Mouse (Mus musculus): ENCODE measurements around the gene Ndufa4l2. TPM values are rescaled to one million over a fixed set of nuclear protein-coding genes. Genes with fewer than 3 reads are reported as not detected.

Gene Ndufa4l2
- polyA plus RNA-seq, 1 experiment from 2014 or later = 27.1 TPM

GRCm38 (mm10) chr10:127519903-127520713 lies 5.3 kb downstream of the Ndufa4l2 start:
- no peak overlapping the region for H3K4me3 ChIP-seq (ENCODE audit: low read length)

GRCm38 (mm10) chr10:127520714-127521357 lies 6.1 kb downstream of the Ndufa4l2 start:
- H3K9ac ChIP-seq (ENCODE audit: low read depth, low read length) = peak overlapping the region; percentile 62; the same call in 1 of the 2 replicates
- no peaks in the 10 kb centered on the region for H3K9me3 ChIP-seq (ENCODE audit: control insufficient read depth, low read length)
- WGBS = 44% methylated on average over 20 of the region's 20 CpGs
- peaks cover 27% of the 10 kb centered on the region for H3K36me3 ChIP-seq (ENCODE audit: control insufficient read depth, insufficient read depth, low read length)
- 0 out of 2 replicates have a peak, but pooled peaks have one; percentile 10 for ATAC-seq (ENCODE audit: low FRiP score, low TSS enrichment)
- H3K27me3 ChIP-seq (ENCODE audit: control insufficient read depth, insufficient read depth, low read length) = peaks cover 30% of the 10 kb centered on the region
- H3K4me3 ChIP-seq (ENCODE audit: low read length) = peak overlapping the region; percentile 55; the same call in 1 of the 2 replicates
- H3K4me1 ChIP-seq (ENCODE audit: control insufficient read depth, insufficient read depth, low read length) = peaks cover 32% of the 10 kb centered on the region
- H3K27ac ChIP-seq (ENCODE audit: low read depth, low read length) = no peak overlapping the region
- H3K4me2 ChIP-seq (replicated peaks; ENCODE audit: low read depth, low read length) = peak overlapping the region; percentile 87

More at GRCm38 (mm10) chr10:127519903-127520713, 5.3 kb downstream of the Ndufa4l2 start:
- Histone ChIP-seq H3K36me3 (ENCODE audit: control insufficient read depth, insufficient read depth, low read length) (peaks cover 27% of the 10 kb centered on the region), H3K27ac (ENCODE audit: low read depth, low read length) (no peak overlapping the region), H3K9ac (ENCODE audit: low read depth, low read length) (no peak overlapping the region), H3K9me3 (ENCODE audit: control insufficient read depth, low read length) (no peaks in the 10 kb centered on the region), H3K4me2 (replicated peaks; ENCODE audit: low read depth, low read length) (peak overlapping the region; percentile 87; the same call in 1 of the 2 replicates), H3K27me3 (ENCODE audit: control insufficient read depth, insufficient read depth, low read length) (peaks cover 30% of the 10 kb centered on the region), H3K4me1 (ENCODE audit: control insufficient read depth, insufficient read depth, low read length) (peaks cover 33% of the 10 kb centered on the region)
- 91% methylated on average over 37 of the region's 37 CpGs for WGBS
- ATAC-seq (ENCODE audit: low FRiP score, low TSS enrichment) = no peak

- Histone ChIP-seq H3K36me3 (ENCODE audit: control insufficient read depth, insufficient read depth, low read length) (peaks cover 27% of the 10 kb centered on the region), H3K4me1 (ENCODE audit: control insufficient read depth, insufficient read depth, low read length) (peaks cover 30% of the 10 kb centered on the region), H3K4me2 (replicated peaks; ENCODE audit: low read depth, low read length) (peak overlapping the region; percentile 87), H3K27ac (ENCODE audit: low read depth, low read length) (peak overlapping the region; percentile 13; the same call in 1 of the 2 replicates), H3K9me3 (ENCODE audit: control insufficient read depth, low read length) (no peaks in the 10 kb centered on the region), H3K9ac (ENCODE audit: low read depth, low read length) (peak overlapping the region; percentile 62), H3K27me3 (ENCODE audit: control insufficient read depth, insufficient read depth, low read length) (peaks cover 35% of the 10 kb centered on the region), H3K4me3 (ENCODE audit: low read length) (peak overlapping the region; percentile 55)
- ATAC-seq (ENCODE audit: low FRiP score, low TSS enrichment) = 0 out of 2 replicates have a peak, but pooled peaks have one; percentile 1
- 10% methylated on average over 12 of the region's 12 CpGs for WGBS
Measured at GRCm38 (mm10) chr10:127521611-127522080, 6.9 kb downstream of the Ndufa4l2 start.

- ATAC-seq (ENCODE audit: low FRiP score, low TSS enrichment) = peak; percentile 65; the same call in 1 of the 2 replicates
- 0% methylated on average over 21 of the region's 21 CpGs for WGBS
- Histone ChIP-seq H3K27ac (ENCODE audit: low read depth, low read length) (peak within 1 kb of the TSS; percentile 13; the same call in 1 of the 2 replicates), H3K4me3 (ENCODE audit: low read length) (peak within 1 kb of the TSS; percentile 55), H3K36me3 (ENCODE audit: control insufficient read depth, insufficient read depth, low read length) (peaks cover 27% of the 10 kb centered on the region), H3K4me2 (replicated peaks; ENCODE audit: low read depth, low read length) (peak within 1 kb of the TSS; percentile 87), H3K9ac (ENCODE audit: low read depth, low read length) (peak within 1 kb of the TSS; percentile 62), H3K27me3 (ENCODE audit: control insufficient read depth, insufficient read depth, low read length) (peaks cover 37% of the 10 kb centered on the region), H3K4me1 (ENCODE audit: control insufficient read depth, insufficient read depth, low read length) (peaks cover 25% of the 10 kb centered on the region), H3K9me3 (ENCODE audit: control insufficient read depth, low read length) (no peaks in the 10 kb centered on the region)
Measured at GRCm38 (mm10) chr10:127522088-127522581, 7.4 kb downstream of the Ndufa4l2 start, which contains the start of gene Shmt2. Shmt2 (minus strand) TSS chr10:127522444.

- H3K9ac ChIP-seq (ENCODE audit: low read depth, low read length) = no peak overlapping the region
- peaks cover 25% of the 10 kb centered on the region for H3K4me1 ChIP-seq (ENCODE audit: control insufficient read depth, insufficient read depth, low read length)
- H3K36me3 ChIP-seq (ENCODE audit: control insufficient read depth, insufficient read depth, low read length) = peaks cover 6% of the 10 kb centered on the region; the same call in 1 of the 2 replicates
- H3K4me2 ChIP-seq (replicated peaks; ENCODE audit: low read depth, low read length) = no peak overlapping the region
- H3K9me3 ChIP-seq (ENCODE audit: control insufficient read depth, low read length) = no peaks in the 10 kb centered on the region
- H3K27ac ChIP-seq (ENCODE audit: low read depth, low read length) = no peak overlapping the region
- ATAC-seq (ENCODE audit: low FRiP score, low TSS enrichment) = no peak
- H3K27me3 ChIP-seq (ENCODE audit: control insufficient read depth, insufficient read depth, low read length) = peaks cover 62% of the 10 kb centered on the region
- H3K4me3 ChIP-seq (ENCODE audit: low read length) = no peak overlapping the region
- WGBS = 4% methylated on average over 22 of the region's 23 CpGs
Measured at GRCm38 (mm10) chr10:127524646-127525255, 10.0 kb downstream of the Ndufa4l2 start.

GRCm38 (mm10) chr10:127526048-127526447 lies 11.3 kb downstream of the Ndufa4l2 start:
- peaks cover 19% of the 10 kb centered on the region for H3K4me1 ChIP-seq (ENCODE audit: control insufficient read depth, insufficient read depth, low read length)
- no peak for ATAC-seq (ENCODE audit: low FRiP score, low TSS enrichment)
- under 1% methylated on average over 26 of the region's 26 CpGs for WGBS
- peak overlapping the region; percentile 29; the same call in 1 of the 2 replicates for H3K4me2 ChIP-seq (replicated peaks; ENCODE audit: low read depth, low read length)
- no peaks in the 10 kb centered on the region for H3K36me3 ChIP-seq (ENCODE audit: control insufficient read depth, insufficient read depth, low read length)
- peaks cover 75% of the 10 kb centered on the region for H3K27me3 ChIP-seq (ENCODE audit: control insufficient read depth, insufficient read depth, low read length)
- no peaks in the 10 kb centered on the region for H3K9me3 ChIP-seq (ENCODE audit: control insufficient read depth, low read length)
- no peak overlapping the region for H3K27ac ChIP-seq (ENCODE audit: low read depth, low read length)
- H3K4me3 ChIP-seq (ENCODE audit: low read length) = peak overlapping the region; percentile 25
- no peak overlapping the region for H3K9ac ChIP-seq (ENCODE audit: low read depth, low read length)

GRCm38 (mm10) chr10:127526681-127527080 lies 11.9 kb downstream of the Ndufa4l2 start:
- WGBS = 1% methylated on average over 26 of the region's 26 CpGs
- H3K36me3 ChIP-seq (ENCODE audit: control insufficient read depth, insufficient read depth, low read length) = no peaks in the 10 kb centered on the region
- peak overlapping the region; percentile 29 for H3K4me2 ChIP-seq (replicated peaks; ENCODE audit: low read depth, low read length)
- H3K9ac ChIP-seq (ENCODE audit: low read depth, low read length) = no peak overlapping the region
- H3K27me3 ChIP-seq (ENCODE audit: control insufficient read depth, insufficient read depth, low read length) = peaks cover 81% of the 10 kb centered on the region
- peaks cover 16% of the 10 kb centered on the region for H3K4me1 ChIP-seq (ENCODE audit: control insufficient read depth, insufficient read depth, low read length)
- no peaks in the 10 kb centered on the region for H3K9me3 ChIP-seq (ENCODE audit: control insufficient read depth, low read length)
- peak overlapping the region; percentile 25 for H3K4me3 ChIP-seq (ENCODE audit: low read length)
- no peak overlapping the region for H3K27ac ChIP-seq (ENCODE audit: low read depth, low read length)
- peak; percentile 46 for ATAC-seq (ENCODE audit: low FRiP score, low TSS enrichment)

- WGBS = 2% methylated on average over 17 of the region's 17 CpGs
- Histone ChIP-seq H3K27me3 (ENCODE audit: control insufficient read depth, insufficient read depth, low read length) (peaks cover 89% of the 10 kb centered on the region), H3K9me3 (ENCODE audit: control insufficient read depth, low read length) (no peaks in the 10 kb centered on the region), H3K4me2 (replicated peaks; ENCODE audit: low read depth, low read length) (no peak overlapping the region), H3K36me3 (ENCODE audit: control insufficient read depth, insufficient read depth, low read length) (no peaks in the 10 kb centered on the region), H3K4me3 (ENCODE audit: low read length) (no peak overlapping the region; the same call in 1 of the 2 replicates), H3K4me1 (ENCODE audit: control insufficient read depth, insufficient read depth, low read length) (peaks cover 16% of the 10 kb centered on the region), H3K27ac (ENCODE audit: low read depth, low read length) (no peak overlapping the region), H3K9ac (ENCODE audit: low read depth, low read length) (no peak overlapping the region)
- ATAC-seq (ENCODE audit: low FRiP score, low TSS enrichment) = peak; percentile 13; the same call in 1 of the 2 replicates
Measured at GRCm38 (mm10) chr10:127527481-127527880, 12.7 kb downstream of the Ndufa4l2 start.

All from kidney, embryonic 14.5 days (tissue).